Mouse (Mus musculus): ENCODE measurements around the gene BC052040.

Gene BC052040

GRCm38 (mm10) chr2:115602116-115602515 lies 20.6 kb downstream of the BC052040 start:
- no peak for DNase-seq

GRCm38 (mm10) chr2:115604132-115604531 lies 22.6 kb downstream of the BC052040 start:
- no peak for DNase-seq

- no peak for DNase-seq
Observed at GRCm38 (mm10) chr2:115605829-115606336, 24.4 kb downstream of the BC052040 start.

- DNase-seq: no peak
Observed at GRCm38 (mm10) chr2:115609020-115609419, 27.5 kb downstream of the BC052040 start.

- DNase-seq: no peak
Observed at GRCm38 (mm10) chr2:115610092-115610491, 28.6 kb downstream of the BC052040 start.

- DNase-seq: no peak
Observed at GRCm38 (mm10) chr2:115610503-115610902, 29.0 kb downstream of the BC052040 start.

GRCm38 (mm10) chr2:115613830-115614520 lies 32.5 kb downstream of the BC052040 start:
- no peak for DNase-seq

GRCm38 (mm10) chr2:115628471-115628870 lies 47.0 kb downstream of the BC052040 start:
- no peak for DNase-seq

- no peak for DNase-seq
Observed at GRCm38 (mm10) chr2:115631031-115631434, 49.5 kb downstream of the BC052040 start.

GRCm38 (mm10) chr2:115631826-115632225 lies 50.3 kb downstream of the BC052040 start:
- no peak for DNase-seq

GRCm38 (mm10) chr2:115650203-115650602 lies 68.7 kb downstream of the BC052040 start:
- DNase-seq: no peak

- DNase-seq: no peak
Observed at GRCm38 (mm10) chr2:115659712-115660111, 78.2 kb downstream of the BC052040 start.

- DNase-seq: no peak
Observed at GRCm38 (mm10) chr2:115660213-115661120, 79.0 kb downstream of the BC052040 start.

- DNase-seq: peak; percentile 40
Observed at GRCm38 (mm10) chr2:115667516-115667915, 86.0 kb downstream of the BC052040 start.

- no peak for DNase-seq
Observed at GRCm38 (mm10) chr2:115673054-115673660, 91.6 kb downstream of the BC052040 start.

GRCm38 (mm10) chr2:115678786-115679185 lies 97.3 kb downstream of the BC052040 start:
- no peak for DNase-seq

- DNase-seq: no peak
Observed at GRCm38 (mm10) chr2:115685250-115685649, 103.7 kb downstream of the BC052040 start.

GRCm38 (mm10) chr2:115687612-115688011 lies 106.1 kb downstream of the BC052040 start:
- DNase-seq: no peak

- DNase-seq: no peak
Observed at GRCm38 (mm10) chr2:115688282-115688681, 106.8 kb downstream of the BC052040 start.

GRCm38 (mm10) chr2:115693841-115694240 lies 112.3 kb downstream of the BC052040 start:
- DNase-seq: no peak

- DNase-seq: no peak
Observed at GRCm38 (mm10) chr2:115694386-115694785, 112.9 kb downstream of the BC052040 start.

- no peak for DNase-seq
Observed at GRCm38 (mm10) chr2:115699032-115699431, 117.5 kb downstream of the BC052040 start.

GRCm38 (mm10) chr2:115702610-115703009 lies 121.1 kb downstream of the BC052040 start:
- no peak for DNase-seq
